Mouse (Mus musculus) testis, adult 2 months (tissue): ENCODE measurements around the gene Thrsp. TPM values are rescaled to one million over a fixed set of nuclear protein-coding genes. Genes with fewer than 3 reads are reported as not detected.

Experiments
- H3K27ac ChIP-seq: fragments of 200-500 bp; 2 replicates; pipeline ENCODE4 v1.5.1; 2012; ENCODE audit warnings: low read depth, low read length; ENCODE audit not compliant: control insufficient read depth, insufficient read depth
- H3K27me3 ChIP-seq: fragments of 200-500 bp; 2 replicates; pipeline ENCODE4 v1.6.1; 2012; ENCODE audit warnings: mild to moderate bottlenecking, low read length, moderate library complexity; ENCODE audit not compliant: control insufficient read depth, insufficient read depth
- H3K36me3 ChIP-seq: fragments of 200-500 bp; 2 replicates; pipeline ENCODE4 v1.6.1; 2012; ENCODE audit warnings: mild to moderate bottlenecking, low read length; ENCODE audit not compliant: control insufficient read depth, insufficient read depth
- H3K4me1 ChIP-seq: fragments of 200-500 bp; 2 replicates; pipeline ENCODE4 v1.6.1; 2012; ENCODE audit warnings: low read length; ENCODE audit not compliant: control insufficient read depth, insufficient read depth
- H3K4me3 ChIP-seq: fragments of 200-500 bp; 2 replicates; pipeline ENCODE4 v1.5.1; 2012; ENCODE audit warnings: low read depth, mild to moderate bottlenecking, low read length, moderate library complexity, mixed read lengths; ENCODE audit not compliant: control insufficient read depth
- CTCF ChIP-seq: fragments of 200-500 bp; IDR thresholded peaks from 2 replicates; pipeline ENCODE4 v1.5.1; 2012; ENCODE audit warnings: low read depth, mild to moderate bottlenecking, inconsistent platforms, low read length, moderate library complexity; ENCODE audit not compliant: control insufficient read depth, insufficient read depth, insufficient replicate concordance
- POLR2A ChIP-seq: fragments of 200-500 bp; IDR thresholded peaks from 2 replicates; pipeline ENCODE4 v1.6.1; 2012; ENCODE audit warnings: low read depth, mild to moderate bottlenecking, inconsistent platforms, low read length, moderate library complexity; ENCODE audit not compliant: control insufficient read depth
- polyA plus RNA-seq: library from polyadenylated mRNA; depleted of rRNA; stranded (reverse); fragments of >200 nt; gene quantifications from 2 replicates; pipeline ENCODE4 v1.2.3, GENCODE M21; 2012

Gene Thrsp
- polyA plus RNA-seq, 1 experiment = 3.6 TPM

DNA sequence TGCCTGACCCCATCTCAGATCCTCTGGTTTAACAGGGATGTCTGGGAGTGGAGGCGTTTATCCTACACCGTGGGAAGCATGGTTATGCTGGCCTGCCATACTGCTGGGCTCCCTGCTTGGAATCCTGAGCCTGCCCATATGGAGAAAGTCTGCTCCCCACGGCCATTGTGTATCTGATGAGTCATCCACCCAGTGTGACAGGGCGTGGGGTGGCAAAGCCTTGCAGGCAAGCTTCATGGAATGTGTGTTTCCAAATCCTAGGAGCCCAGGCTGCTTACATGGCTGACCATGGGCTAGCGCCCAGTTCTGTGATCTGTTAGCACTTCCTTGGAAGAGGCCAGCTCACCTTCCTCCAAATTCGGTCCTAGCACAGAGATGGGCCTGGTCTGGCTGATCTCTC lies 9.0 kb upstream of the Thrsp start:
- H3K27ac ChIP-seq = no peak overlapping the region; the same call in 1 of the 2 replicates
- TF ChIP-seq CTCF = no peak
- no peak for TF ChIP-seq POLR2A
- no peak overlapping the region for H3K4me3 ChIP-seq
- H3K36me3 ChIP-seq = no peaks in the 10 kb centered on the region
- H3K27me3 ChIP-seq = no peaks in the 10 kb centered on the region
- peaks cover 4% of the 10 kb centered on the region; the same call in 1 of the 2 replicates for H3K4me1 ChIP-seq

DNA sequence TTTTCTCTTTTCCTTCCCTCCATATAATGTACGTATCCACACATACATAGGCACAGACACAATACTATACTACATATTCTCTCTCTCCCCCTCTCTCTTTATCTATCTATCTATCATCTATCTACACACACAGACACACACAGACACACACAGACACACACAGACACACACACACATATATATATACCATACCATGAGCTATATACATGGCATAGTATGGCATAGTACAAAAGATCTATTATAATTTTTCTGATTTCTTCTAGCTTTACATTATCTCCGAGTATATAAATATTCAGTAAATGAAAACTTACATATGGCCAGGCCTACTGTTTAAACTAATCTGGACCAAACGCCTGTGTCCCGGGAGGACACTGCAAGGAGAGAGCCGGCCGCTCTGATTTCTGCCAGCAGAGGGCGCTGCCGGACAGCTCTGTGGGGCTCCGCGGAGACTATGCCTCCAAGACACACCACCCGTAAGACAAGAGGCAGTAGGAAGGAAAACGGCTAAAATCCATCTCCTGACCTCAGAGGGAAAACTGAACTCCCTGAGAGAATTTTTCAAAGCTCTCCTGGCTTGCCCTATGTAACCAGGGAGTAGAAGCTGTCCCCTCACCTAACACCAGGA lies 7.2 kb upstream of the Thrsp start:
- no peaks in the 10 kb centered on the region for H3K36me3 ChIP-seq
- H3K4me1 ChIP-seq = peaks cover 8% of the 10 kb centered on the region
- no peak overlapping the region for H3K27ac ChIP-seq
- peak; percentile 92 for TF ChIP-seq CTCF
- TF ChIP-seq POLR2A = no peak
- no peak overlapping the region for H3K4me3 ChIP-seq
- no peaks in the 10 kb centered on the region for H3K27me3 ChIP-seq

DNA sequence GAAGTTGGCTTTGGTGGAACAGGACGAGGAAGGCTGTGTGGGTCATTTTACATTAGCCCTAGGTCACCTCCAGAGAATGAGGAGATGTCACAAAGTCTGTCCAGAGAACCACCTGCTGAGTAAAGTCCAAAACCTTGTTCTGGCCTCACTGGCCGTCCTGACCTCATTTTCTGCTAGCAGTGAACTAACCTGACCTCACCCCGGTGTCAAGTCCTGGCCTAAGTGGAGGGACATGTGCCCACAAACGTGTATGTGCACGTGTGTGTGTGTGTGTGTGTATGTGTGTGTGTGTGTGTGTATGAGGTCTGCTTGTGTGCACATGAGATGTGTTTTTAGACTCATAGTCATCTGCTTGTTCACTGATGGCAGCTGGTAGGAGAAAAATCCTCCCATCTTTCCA lies 6.2 kb upstream of the Thrsp start:
- Histone ChIP-seq H3K4me3 (no peak overlapping the region), H3K27me3 (no peaks in the 10 kb centered on the region), H3K27ac (no peak overlapping the region), H3K36me3 (no peaks in the 10 kb centered on the region), H3K4me1 (peaks cover 8% of the 10 kb centered on the region)
- TF ChIP-seq POLR2A (no peak), CTCF (no peak)

DNA sequence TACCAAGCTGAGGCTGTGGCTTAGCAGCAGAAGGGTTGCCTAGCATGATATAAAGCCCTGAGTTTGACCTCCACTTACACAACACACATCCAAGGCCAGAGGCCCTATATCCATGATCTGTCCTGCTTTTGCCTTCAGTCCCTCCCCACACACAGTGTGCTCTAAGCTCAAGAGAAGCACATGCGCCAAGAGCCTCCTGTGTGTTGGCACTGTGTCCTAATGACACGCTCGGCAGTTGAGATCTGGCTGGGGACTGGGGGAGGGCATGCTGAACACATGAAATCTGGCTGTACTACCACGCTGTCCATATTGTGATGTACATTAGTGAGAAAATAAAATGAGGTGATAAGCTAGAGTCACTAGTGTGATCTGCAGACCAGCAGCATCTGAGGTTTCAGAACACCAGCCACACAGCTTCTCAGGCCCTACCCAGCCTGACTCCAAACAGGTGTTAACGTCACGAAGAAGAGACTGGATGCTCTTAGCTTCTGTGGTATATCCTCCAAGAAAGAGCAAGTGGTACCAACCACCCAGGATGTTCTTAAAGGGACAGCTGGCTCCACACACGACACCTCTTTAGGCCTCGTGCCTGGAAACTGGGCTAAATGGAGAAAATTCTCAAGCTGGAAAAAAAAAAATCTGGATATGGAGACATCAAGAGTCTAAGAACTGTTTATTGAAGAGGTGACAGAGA lies 3.6 kb upstream of the Thrsp start:
- Histone ChIP-seq H3K4me1 (peaks cover 13% of the 10 kb centered on the region), H3K36me3 (no peaks in the 10 kb centered on the region), H3K27me3 (no peaks in the 10 kb centered on the region), H3K27ac (peak overlapping the region; percentile 63; the same call in 1 of the 2 replicates), H3K4me3 (no peak overlapping the region)
- TF ChIP-seq POLR2A = no peak
- no peak for TF ChIP-seq CTCF

DNA sequence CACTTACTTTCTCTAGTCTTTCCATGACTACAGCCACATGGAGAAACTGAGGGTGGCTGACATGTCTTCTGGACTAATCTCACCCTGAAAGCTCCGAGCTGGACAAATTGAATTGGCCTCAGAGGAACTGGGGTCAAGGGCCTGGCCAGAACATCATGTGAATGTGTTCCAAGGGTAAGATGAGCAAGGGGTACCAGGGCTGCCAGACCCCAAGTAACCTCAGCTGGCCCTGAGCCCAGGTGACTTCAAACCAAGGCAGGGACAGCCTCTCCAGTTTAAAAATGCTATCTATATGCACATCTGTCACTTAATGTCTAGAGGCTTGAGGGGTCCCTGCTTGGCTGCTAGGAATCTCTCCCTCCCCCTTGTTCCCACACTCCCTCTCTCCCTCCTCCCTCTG lies 2.9 kb upstream of the Thrsp start:
- no peak overlapping the region for H3K4me3 ChIP-seq

DNA sequence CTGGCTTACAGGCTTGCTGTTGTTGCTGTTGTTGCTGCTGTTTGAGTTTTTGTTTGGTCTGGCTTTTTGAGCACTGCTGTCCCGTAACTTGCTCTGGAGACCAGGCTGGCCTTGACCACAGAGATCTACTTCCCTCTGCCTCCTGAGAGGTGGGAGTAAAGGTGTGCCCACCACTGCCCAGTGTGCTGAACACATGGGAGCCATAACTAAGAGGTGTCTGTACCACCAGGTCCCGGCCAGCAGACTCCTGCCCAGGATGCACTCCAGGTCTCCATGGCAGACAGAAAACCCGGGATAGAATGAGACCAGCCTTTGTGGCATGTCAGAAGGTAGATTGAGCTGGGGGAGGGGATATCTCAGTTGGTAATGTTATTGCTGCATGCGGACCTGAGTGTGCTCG lies 1.6 kb upstream of the Thrsp start:
- TF ChIP-seq POLR2A (no peak), CTCF (no peak)
- Histone ChIP-seq H3K36me3 (no peaks in the 10 kb centered on the region), H3K27me3 (no peaks in the 10 kb centered on the region), H3K27ac (peak overlapping the region; percentile 22; the same call in 1 of the 2 replicates), H3K4me1 (peaks cover 8% of the 10 kb centered on the region), H3K4me3 (no peak overlapping the region)

More for the DNA sequence above, 2.9 kb upstream of the Thrsp start:
- Histone ChIP-seq H3K36me3 (no peaks in the 10 kb centered on the region), H3K4me1 (peaks cover 13% of the 10 kb centered on the region), H3K27ac (peak overlapping the region; percentile 63; the same call in 1 of the 2 replicates), H3K27me3 (no peaks in the 10 kb centered on the region)
- no peak for TF ChIP-seq POLR2A

DNA sequence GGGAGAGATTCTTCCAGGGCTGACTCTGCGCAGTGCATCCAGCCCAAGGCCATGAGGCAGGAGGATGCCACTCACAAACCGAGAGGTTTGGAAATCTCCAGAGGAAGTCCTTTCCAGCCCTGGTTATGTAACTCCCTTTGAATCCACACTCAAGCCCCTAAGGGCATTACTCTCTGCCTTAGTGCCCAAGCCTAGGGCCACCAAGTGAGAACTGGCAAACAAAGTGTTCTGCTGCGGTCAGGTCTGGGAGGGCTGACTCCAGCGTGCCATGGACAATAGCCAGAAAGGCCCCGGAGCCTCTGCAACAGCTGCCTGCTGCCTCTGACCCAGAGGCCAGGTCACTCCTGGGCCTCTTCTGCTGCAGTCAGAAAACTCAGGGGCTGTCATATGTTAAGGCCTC lies 1.2 kb upstream of the Thrsp start:
- H3K36me3 ChIP-seq = no peaks in the 10 kb centered on the region
- no peak overlapping the region; the same call in 1 of the 2 replicates for H3K27ac ChIP-seq
- H3K4me3 ChIP-seq = no peak overlapping the region
- peaks cover 8% of the 10 kb centered on the region for H3K4me1 ChIP-seq
- H3K27me3 ChIP-seq = no peaks in the 10 kb centered on the region
- no peak for TF ChIP-seq POLR2A
- TF ChIP-seq CTCF = no peak
